Mouse (Mus musculus) embryo, embryonic 10 days (tissue): ENCODE results near the gene Mctp1.
"Not testable (repeated sequence)": the region's sequence is repeated elsewhere in the genome, so short reads cannot be mapped to it uniquely, and the experiment has no call there.

Experiments used
- DNase-seq: peaks from one replicate; pipeline ENCODE4 v3.0.0-alpha.2; 2015; ENCODE audit warnings: low spot score

Gene Mctp1

DNA sequence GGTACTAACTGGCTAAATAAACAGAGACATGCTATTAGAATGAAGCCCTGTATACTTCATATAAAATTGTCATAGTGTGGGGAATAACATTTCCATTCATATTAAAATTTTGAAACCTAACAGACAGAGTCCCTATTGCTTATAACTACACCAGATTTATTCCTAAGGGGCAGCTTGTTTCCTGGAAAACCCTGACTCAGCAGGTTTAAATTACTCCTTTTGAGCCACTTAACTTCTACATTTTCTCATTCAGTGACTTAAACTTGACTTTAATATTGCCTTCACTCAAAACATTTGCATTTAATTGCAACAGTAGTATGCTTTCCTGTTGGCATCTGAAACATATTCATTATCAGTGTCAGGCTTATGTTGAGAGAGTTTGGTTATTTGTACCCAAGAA lies 583.3 kb downstream of the Mctp1 start:
- no peak for DNase-seq

DNA sequence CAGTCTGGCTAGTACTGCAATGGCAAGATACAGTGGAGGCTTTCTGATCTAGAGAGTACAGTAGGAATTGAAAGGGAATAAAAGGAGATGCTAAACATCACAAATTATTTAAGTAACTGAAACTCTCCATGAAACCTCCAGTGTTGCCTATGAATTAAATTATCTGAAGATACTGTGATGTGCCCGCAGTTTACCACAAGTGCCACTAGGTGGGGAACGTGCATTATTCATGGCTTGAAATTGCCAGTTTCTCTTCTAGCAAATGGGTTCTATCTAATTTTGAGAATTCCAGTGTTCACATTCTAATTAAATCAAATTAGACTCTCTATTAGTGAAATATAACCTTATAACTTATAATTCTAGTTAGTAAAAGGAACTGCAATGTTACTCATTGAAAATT lies 585.1 kb downstream of the Mctp1 start:
- peak; percentile 84 for DNase-seq

DNA sequence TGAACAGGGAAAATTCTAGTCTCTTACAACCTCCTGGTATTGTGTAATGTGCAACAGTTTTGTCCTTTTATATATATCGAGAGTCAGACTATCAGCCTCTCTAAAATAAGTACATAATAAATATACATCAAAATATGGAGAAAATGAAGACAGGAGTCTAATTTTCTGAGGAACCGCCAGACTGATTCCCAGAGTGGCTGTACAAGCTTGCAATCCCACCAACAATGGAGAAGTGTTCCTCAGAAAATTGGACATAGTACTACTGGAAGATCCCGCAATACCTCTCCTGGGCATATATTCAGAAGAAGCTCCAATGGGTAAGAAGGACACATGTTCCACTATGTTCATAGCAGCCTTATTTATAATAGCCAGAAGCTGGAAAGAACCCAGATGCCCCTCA lies 586.7 kb downstream of the Mctp1 start:
- not testable (repeated sequence) for DNase-seq

DNA sequence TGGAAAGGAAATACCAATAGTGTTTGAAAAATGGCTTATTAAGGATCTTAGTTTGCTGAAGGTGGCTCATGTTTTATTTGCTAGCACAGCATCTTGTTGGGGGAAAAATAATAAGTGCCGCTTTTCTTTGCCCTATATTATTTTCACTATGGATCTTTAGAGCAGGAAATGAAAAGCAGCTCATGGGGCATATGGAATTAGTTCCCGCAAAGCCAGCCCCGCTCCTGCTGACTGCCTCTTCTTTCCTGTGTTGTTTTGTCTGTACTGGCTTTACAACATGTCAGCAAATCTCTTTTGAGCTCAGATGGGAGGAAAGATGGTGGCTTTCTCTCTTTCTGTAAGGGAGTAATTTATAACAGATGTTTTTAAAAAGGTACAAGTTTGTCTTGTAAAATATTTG lies 618.3 kb downstream of the Mctp1 start:
- peak; percentile 24 for DNase-seq

DNA sequence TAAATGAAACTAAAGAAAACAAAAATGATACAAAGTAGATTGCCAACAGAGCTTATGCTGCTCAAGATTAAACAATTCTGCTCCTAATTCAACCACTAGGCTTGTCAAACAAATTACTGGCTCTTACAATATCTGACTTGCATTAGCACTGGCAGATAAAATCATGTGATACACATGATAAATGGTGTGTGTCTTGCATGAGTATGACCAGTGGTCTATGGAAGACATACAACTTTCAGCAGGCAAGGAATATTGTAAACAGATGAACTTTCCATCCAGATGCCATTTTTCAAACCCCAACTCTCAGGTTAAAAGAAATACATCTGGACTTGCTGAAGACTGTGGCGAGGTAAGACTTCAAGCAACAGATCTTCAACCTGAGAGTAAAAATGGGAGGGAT lies 619.3 kb downstream of the Mctp1 start:
- DNase-seq, result no peak

DNA sequence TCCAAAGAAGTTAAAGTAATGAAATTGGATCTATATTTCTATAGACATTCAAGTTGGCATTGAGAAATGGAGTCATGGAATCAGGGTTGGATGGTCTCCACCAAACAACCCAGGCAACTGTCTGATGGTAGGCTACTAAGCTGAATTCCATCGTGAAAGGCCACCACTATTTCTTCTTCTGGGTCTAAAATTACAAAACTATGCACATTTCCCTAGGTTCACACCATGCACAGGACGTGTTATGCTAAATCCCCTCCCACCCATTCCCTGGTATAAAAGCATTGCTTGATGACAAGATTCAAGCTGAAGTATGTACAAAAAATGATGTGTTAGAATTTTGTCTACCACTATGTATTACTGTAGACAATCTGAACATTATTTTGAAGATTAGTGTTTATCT lies 634.5 kb downstream of the Mctp1 start:
- no peak for DNase-seq

DNA sequence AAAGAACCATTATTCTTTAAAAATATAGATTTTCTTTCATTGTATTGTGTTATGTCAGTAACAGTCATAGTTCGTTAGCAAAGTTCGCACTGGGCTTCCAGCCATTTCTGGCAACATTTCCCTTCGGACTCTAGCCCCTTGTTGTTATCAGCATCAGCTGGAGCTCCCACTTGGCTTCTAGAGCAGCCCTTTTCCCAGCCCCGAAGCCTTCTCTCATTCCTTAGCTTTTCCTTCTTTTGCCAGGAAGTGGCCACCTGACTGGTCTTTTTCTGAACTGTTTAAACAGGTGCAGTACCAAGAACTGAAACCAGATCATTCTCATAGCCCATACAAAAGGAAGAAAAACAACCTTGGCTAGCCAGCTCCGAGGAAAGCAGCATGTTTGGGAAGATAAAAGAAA lies 645.3 kb downstream of the Mctp1 start:
- no peak for DNase-seq

DNA sequence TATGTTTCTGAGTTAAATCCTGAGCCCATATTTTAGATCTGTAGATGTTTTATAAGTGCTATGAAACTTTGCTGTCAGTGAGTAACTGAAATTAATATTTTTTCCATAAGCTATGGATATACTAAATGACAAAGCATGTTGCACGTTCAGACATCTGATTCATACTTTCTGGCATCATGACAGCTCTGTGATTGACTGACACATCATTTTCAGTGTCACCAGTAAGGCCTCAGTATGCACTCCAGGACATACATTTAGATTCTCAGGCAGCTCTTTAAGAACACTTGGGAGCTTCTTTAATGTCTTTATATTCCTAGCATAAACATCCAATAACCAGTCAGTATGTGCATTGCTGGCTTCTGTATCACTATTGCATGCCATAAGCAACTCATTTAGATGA lies 659.0 kb downstream of the Mctp1 start:
- no peak for DNase-seq

DNA sequence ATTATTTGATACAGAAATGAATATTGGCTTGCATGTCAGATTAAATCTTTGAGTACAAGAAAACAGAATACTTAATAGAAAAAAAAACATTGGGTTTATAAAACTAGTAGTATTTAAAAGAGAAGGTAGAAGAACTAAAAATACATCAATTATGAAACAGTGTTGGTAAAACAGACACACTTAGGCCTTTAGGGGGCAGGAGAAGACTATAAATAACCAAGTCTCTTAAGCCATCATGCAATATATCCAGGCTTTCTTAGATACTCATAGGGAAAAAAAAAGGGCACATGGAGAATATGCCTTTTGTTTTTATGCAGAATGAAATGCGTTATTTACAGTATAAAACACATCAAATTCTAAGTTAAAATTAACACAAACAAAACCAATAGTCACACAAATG lies 661.0 kb downstream of the Mctp1 start:
- peak; percentile 11 for DNase-seq

DNA sequence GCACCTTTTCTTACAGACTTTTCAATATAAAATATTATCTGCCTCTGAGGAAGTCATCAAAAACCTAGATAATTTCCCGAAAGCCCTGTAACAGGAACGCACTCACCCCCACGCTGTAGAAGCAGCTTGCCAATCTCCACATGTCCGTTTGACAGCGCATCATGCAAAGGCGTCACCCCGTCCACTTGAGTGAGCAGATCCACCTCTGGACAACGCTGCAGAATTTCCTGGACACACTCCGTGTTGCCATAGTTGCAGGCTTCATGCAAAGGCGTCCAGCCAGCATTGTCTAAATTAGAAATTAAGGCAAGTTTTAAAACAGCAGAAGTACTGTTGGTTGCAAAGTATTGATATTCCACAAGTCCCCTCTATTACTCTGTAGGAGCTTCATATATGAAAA lies 662.1 kb downstream of the Mctp1 start:
- DNase-seq, result peak; percentile 14

DNA sequence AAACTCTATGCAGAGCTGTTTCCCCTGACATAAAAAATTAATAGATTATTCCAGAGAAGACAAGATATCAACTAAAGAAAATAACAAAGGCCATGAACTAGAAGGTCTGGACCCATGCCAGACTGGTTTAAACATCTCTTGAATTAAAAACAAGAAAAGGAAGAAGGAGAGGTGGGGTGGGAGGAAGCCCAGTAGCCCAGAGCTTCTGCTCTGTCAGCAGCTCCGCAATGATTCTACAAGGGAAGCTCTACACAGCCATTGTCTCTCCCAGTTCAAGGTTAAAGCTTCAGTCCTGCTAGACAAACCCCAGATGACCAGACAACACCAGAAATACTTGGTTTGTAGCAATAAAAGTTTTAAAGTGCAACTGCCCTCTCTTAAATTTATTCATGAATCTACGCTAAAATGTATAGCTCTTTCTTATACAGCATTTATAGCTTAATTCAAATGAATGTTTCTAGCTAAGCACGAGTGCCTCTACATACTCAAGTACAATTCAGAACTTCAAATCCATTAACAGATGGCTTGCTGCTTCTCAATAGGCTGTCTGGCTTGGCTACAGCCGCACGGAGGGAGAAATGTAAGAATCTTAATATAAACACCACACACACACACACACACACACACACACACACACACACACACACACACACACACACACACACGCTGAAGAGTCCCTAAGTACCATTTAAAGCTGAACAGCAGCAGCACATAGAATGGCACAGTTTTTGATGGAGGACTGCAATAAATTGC lies 663.0 kb downstream of the Mctp1 start:
- DNase-seq, result no peak

DNA sequence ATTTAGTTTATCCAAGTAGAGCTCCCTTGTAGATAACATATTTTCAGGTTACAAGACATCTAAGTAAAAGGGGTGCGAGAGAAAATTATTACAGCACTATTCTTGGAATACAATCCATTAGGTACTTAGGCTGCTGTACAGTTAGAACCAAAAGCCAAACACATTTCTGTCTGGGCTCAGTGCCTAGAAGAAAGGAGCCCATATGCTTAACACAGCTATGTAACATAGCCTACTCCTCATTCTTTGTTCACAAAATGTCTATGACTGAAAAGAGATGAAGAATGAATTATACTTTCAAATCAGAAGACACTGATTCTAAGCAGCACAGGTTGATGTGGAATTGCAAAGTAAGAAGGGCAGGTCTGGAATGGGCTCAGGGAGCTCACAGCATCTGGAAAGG lies 664.1 kb downstream of the Mctp1 start:
- DNase-seq, result no peak

DNA sequence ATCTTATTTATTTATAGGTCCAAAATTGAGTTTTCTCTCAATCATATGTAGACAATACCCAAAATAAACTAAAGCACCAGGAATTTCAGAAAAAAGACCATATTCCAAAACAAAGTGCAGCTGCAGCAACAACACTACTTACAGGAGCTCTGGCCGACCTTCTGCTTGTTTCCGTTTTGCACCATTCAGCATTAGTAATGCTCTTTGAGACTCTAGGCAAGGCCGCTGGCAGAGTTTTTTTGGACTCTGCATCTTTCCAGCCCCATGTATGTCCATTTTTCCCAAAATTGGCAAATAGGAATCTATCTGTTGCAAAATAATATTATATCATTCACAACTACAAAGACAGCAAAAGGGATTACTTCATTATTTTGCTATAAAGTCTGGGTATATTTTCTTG lies 665.4 kb downstream of the Mctp1 start:
- DNase-seq, result no peak

DNA sequence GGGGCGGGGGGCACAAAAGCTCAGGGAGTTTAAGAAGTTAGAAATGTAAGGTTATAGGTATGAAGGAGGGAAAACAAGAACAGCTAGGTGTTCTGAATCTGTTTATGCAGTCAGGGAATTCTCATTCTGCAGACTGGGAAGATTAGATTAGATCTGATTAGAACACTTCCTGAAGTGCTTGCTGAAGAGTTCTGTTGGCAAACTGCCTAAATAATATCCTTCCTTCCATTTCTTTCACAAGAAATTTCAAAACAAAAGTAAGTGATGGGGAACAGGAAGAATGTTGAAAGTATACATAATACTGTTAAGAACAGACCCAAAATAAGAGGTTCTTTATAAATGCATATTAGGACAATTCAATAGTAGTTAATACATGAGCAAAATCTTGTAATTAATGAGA lies 678.9 kb downstream of the Mctp1 start:
- no peak for DNase-seq

DNA sequence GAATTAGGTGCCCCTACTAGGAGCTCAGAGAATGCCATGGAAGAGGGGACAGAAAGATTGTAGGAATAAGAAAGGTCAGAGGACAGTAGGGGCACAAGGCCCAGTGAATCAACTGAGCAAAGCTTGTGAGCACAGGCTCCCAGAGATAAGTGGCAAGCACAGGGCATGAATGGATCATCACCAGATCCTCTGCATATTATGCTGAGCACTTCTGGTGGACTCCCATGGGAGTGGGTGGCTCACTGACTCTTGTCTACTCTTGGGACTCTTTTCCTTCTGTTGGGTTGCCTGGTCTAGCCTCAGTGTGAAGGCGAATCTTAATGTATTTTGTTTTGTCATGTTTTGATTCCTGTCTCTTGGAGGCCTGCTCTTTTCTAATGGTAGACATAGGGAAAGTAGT lies 684.5 kb downstream of the Mctp1 start:
- no peak for DNase-seq

DNA sequence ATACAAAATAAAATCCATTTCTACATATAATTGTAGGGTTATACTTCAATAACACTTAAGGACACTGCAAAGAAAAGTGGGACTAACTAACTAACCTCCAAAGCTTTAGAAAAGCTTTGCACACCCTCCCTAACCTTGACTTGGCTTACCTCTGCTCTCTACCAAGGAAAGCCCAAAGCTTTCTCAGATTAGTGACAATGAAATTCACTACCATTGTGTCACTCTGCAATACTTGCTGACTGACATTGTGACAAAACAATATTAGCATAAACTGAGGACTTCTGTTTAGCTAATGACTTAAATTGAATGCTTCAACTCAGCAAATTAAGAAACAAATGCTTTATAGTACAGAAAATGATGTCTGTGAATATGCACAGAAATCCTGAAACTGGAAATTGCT lies 687.7 kb downstream of the Mctp1 start:
- DNase-seq, result no peak
